Mouse (Mus musculus) spleen, embryonic (tissue): ENCODE data around the gene Klra7.
"Not testable (repeated sequence)": the region's sequence is repeated elsewhere in the genome, so short reads cannot be mapped to it uniquely, and the experiment has no call there.

Experiments
- CTCF ChIA-PET: fragments of 350-600 bp; sonication (Branson Sonifier 250); formaldehyde crosslinking; loops from one replicate; lab custom pipeline; 2022; lab: Charles Lee

Klra7 gene

DNA sequence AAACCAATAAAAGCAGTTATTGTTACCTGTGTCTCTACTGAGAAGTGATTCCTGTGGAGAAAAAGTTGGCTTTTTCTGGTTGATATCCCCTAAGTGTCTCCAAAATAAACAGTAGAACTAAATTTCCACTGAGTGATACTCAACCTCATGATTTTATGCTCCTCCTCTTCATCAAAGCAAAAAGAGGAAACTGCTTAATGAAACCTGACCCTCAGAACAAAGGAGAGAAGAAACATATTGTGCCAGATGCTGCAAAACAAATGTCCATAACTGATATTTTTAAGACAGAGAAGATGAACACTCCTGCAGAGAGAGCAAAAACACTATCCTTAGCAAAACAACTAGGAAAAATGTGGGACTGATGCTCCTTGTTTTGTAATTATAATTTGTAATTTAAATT lies at the start of gene Klra7:
Gene Klra7 (minus strand): TSS at position 101 of the 400 bp plus-strand sequence.
- CTCF ChIA-PET = no interaction called here

GRCm38 (mm10) chr6:130281828-130282227 lies 48.7 kb upstream of the Klra7 start, which contains the start of gene Klra10:
Gene Klra10 (minus strand): TSS chr6:130281928.
- CTCF ChIA-PET = not testable (repeated sequence)

GRCm38 (mm10) chr6:130255326-130255725 lies 22.2 kb upstream of the Klra7 start:
- CTCF ChIA-PET = no interaction called here

GRCm38 (mm10) chr6:130237536-130237935 lies 4.4 kb upstream of the Klra7 start:
- CTCF ChIA-PET = no interaction called here

- CTCF ChIA-PET = no interaction called here
Measured at GRCm38 (mm10) chr6:130236635-130237034, 3.5 kb upstream of the Klra7 start.

GRCm38 (mm10) chr6:130197453-130197852 lies 35.7 kb downstream of the Klra7 start:
- CTCF ChIA-PET = not testable (repeated sequence)

GRCm38 (mm10) chr6:130193012-130193411 lies 40.1 kb downstream of the Klra7 start, which contains the start of gene Klra9:
Gene Klra9 (minus strand): TSS chr6:130193112.
- CTCF ChIA-PET = not testable (repeated sequence)
